Comparison of ENCODE assay signal across 22 mouse cellular contexts in genomic region chr15:99172131-99172530, GRCm38 (mm10). TPM values are rescaled to one million over a fixed set of nuclear protein-coding genes. Genes with fewer than 3 reads are reported as not detected.
DNase-seq lines count a peak whose midpoint lies in the region; ATAC-seq and TF ChIP-seq lines count a peak whose summit lies in the region.
"Had no signal": no experiment of that assay in that cellular context is flagged by ENCODE, and none has a peak within 500 bp of the region (broad histone marks: within the 10 kb centered on the region; RNA-seq: fewer than 3 reads in every experiment).

No protein-coding gene starts in this region.

- no peak overlapping the region for H3K9ac ChIP-seq in heart, embryonic 12.5 days
- no peak overlapping the region for H3K9ac ChIP-seq in heart, embryonic 15.5 days
- no peak overlapping the region for H3K9ac ChIP-seq in heart, adult 2 months (ENCODE audit: low read depth, low read length)
- no peak overlapping the region for H3K9ac ChIP-seq in midbrain, embryonic 11.5 days (ENCODE audit: low read length)
- no peak overlapping the region for H3K9ac ChIP-seq in midbrain, embryonic 14.5 days (replicated peaks; ENCODE audit: low read length)
- H3K9ac ChIP-seq: embryonic facial prominence, embryonic 13.5 days; embryonic facial prominence, embryonic 15.5 days; forebrain, embryonic 12.5 days had no signal

- H3K4me3 ChIP-seq in heart, embryonic 12.5 days: no peak overlapping the region
- H3K4me3 ChIP-seq in heart, embryonic 15.5 days: no peak overlapping the region
- no peak overlapping the region for H3K4me3 ChIP-seq in heart, adult 2 months
- H3K4me3 ChIP-seq in midbrain, embryonic 11.5 days (ENCODE audit: low read depth, low read length): no peak overlapping the region
- H3K4me3 ChIP-seq in midbrain, embryonic 14.5 days (replicated peaks; ENCODE audit: low read depth, low read length): no peak overlapping the region
- H3K4me3 ChIP-seq: embryonic facial prominence, embryonic 13.5 days; embryonic facial prominence, embryonic 15.5 days; erythroblast, embryonic 14.5 days; forebrain, embryonic 10.5 days; forebrain, embryonic 12.5 days had no signal

- no peak overlapping the region for H3K4me2 ChIP-seq in heart, embryonic 12.5 days
- no peak overlapping the region for H3K4me2 ChIP-seq in heart, embryonic 15.5 days
- no peak overlapping the region for H3K4me2 ChIP-seq in midbrain, embryonic 11.5 days
- H3K4me2 ChIP-seq in midbrain, embryonic 14.5 days (ENCODE audit: low read length): no peak overlapping the region
- H3K4me2 ChIP-seq: embryonic facial prominence, embryonic 13.5 days; embryonic facial prominence, embryonic 15.5 days; forebrain, embryonic 12.5 days had no signal

- 73% methylated on average over 6 of the region's 6 CpGs for WGBS in heart, embryonic 12.5 days
- WGBS in heart, embryonic 15.5 days: 82% methylated on average over 6 of the region's 6 CpGs
- 91% methylated on average over 6 of the region's 6 CpGs for WGBS in heart, adult 2 months
- WGBS in midbrain, embryonic 11.5 days: 95% methylated on average over 6 of the region's 6 CpGs
- WGBS in midbrain, embryonic 14.5 days: 92% methylated on average over 6 of the region's 6 CpGs

- H3K79me2 ChIP-seq in heart, adult 2 months (replicated peaks; ENCODE audit: control insufficient read depth, insufficient read depth, low read length): no peaks in the 10 kb centered on the region

- intact Hi-C loops in heart, adult 2 months (cut with DNase I): no loop called here

- no peak for TF ChIP-seq CTCF in heart, adult 2 months (IDR thresholded peaks at IDR 0.05)

- TF ChIP-seq POLR2A in heart, adult 2 months (IDR thresholded peaks at IDR 0.05; ENCODE audit: insufficient read depth, low read depth, low read length): no peak

- peaks cover 7% of the 10 kb centered on the region for H3K4me1 ChIP-seq in heart, embryonic 12.5 days (replicated peaks)
- H3K4me1 ChIP-seq in heart, embryonic 15.5 days (replicated peaks): peaks cover 9% of the 10 kb centered on the region; the same call in 1 of the 2 replicates
- H3K4me1 ChIP-seq in heart, adult 2 months (ENCODE audit: control insufficient read depth, insufficient read depth, low read length): no peaks in the 10 kb centered on the region
- no peaks in the 10 kb centered on the region for H3K4me1 ChIP-seq in midbrain, embryonic 11.5 days (ENCODE audit: control insufficient read depth, insufficient read depth, low read length)
- H3K4me1 ChIP-seq in midbrain, embryonic 14.5 days (ENCODE audit: control insufficient read depth, insufficient read depth, low read length): no peaks in the 10 kb centered on the region
- H3K4me1 ChIP-seq: embryonic facial prominence, embryonic 13.5 days; embryonic facial prominence, embryonic 15.5 days; forebrain, embryonic 10.5 days; forebrain, embryonic 12.5 days had no signal

- H3K36me3 ChIP-seq in heart, embryonic 12.5 days: peaks cover 53% of the 10 kb centered on the region
- peaks cover 28% of the 10 kb centered on the region for H3K36me3 ChIP-seq in heart, embryonic 15.5 days
- no peaks in the 10 kb centered on the region for H3K36me3 ChIP-seq in heart, adult 2 months (ENCODE audit: control insufficient read depth, insufficient read depth, low read length)
- H3K36me3 ChIP-seq in midbrain, embryonic 11.5 days (ENCODE audit: control insufficient read depth, insufficient read depth, low read length): peaks cover 15% of the 10 kb centered on the region
- H3K36me3 ChIP-seq in midbrain, embryonic 14.5 days (ENCODE audit: control insufficient read depth, insufficient read depth, low read length): peaks cover 41% of the 10 kb centered on the region

- DNase-seq in heart, adult 9 months (ENCODE audit: low spot score in 2 of 2): no peak
- no peak for DNase-seq in heart, adult 2 months
- peak; percentile 75 for DNase-seq in midbrain, embryonic 11.5 days (ENCODE audit: low spot score, missing footprints)
- no peak for DNase-seq in midbrain, embryonic 14.5 days
- DNase-seq: adrenal gland, adult 2 months; adrenal gland, postnatal 10 days; adrenal gland, postnatal 25 days; cerebellum, adult 11 months; cerebellum, adult 18-20 months; cerebellum, adult 8-10 months; cerebellum, adult 9-11 months; cerebellum, postnatal 14 days; cerebellum, postnatal 36 days; embryo, embryonic 11 days had no signal

- H3K27ac ChIP-seq in heart, embryonic 12.5 days (ENCODE audit: poor library complexity, severe bottlenecking): peak overlapping the region; percentile 51; the same call in 1 of the 2 replicates
- peak overlapping the region; percentile 12; the same call in 1 of the 2 replicates for H3K27ac ChIP-seq in heart, embryonic 15.5 days
- H3K27ac ChIP-seq in heart, adult 2 months: no peak overlapping the region
- no peak overlapping the region for H3K27ac ChIP-seq in midbrain, embryonic 11.5 days (ENCODE audit: low read depth, low read length)
- no peak overlapping the region for H3K27ac ChIP-seq in midbrain, embryonic 14.5 days (replicated peaks; ENCODE audit: low read depth, low read length)
- H3K27ac ChIP-seq: embryonic facial prominence, embryonic 13.5 days; embryonic facial prominence, embryonic 15.5 days; forebrain, embryonic 10.5 days; forebrain, embryonic 12.5 days had no signal

- H3K27me3 ChIP-seq in heart, embryonic 12.5 days (replicated peaks): no peaks in the 10 kb centered on the region
- no peaks in the 10 kb centered on the region for H3K27me3 ChIP-seq in heart, embryonic 15.5 days
- no peaks in the 10 kb centered on the region for H3K27me3 ChIP-seq in heart, adult 2 months (ENCODE audit: control insufficient read depth, insufficient read depth, low read length)
- H3K27me3 ChIP-seq in midbrain, embryonic 11.5 days (ENCODE audit: control insufficient read depth, insufficient read depth, low read length): no peaks in the 10 kb centered on the region
- no peaks in the 10 kb centered on the region for H3K27me3 ChIP-seq in midbrain, embryonic 14.5 days (ENCODE audit: control insufficient read depth, insufficient read depth, low read length)
- H3K27me3 ChIP-seq: embryonic facial prominence, embryonic 13.5 days; embryonic facial prominence, embryonic 15.5 days; forebrain, embryonic 12.5 days had no signal

- 0 out of 2 replicates have a peak, but pooled peaks cover 4% of the 10 kb centered on the region for H3K9me3 ChIP-seq in heart, embryonic 12.5 days (replicated peaks)
- no peaks in the 10 kb centered on the region for H3K9me3 ChIP-seq in heart, embryonic 15.5 days (replicated peaks)
- H3K9me3 ChIP-seq in midbrain, embryonic 11.5 days (ENCODE audit: control insufficient read depth, low read length): no peaks in the 10 kb centered on the region
- no peaks in the 10 kb centered on the region for H3K9me3 ChIP-seq in midbrain, embryonic 14.5 days (ENCODE audit: control insufficient read depth, low read length)
- H3K9me3 ChIP-seq: embryonic facial prominence, embryonic 15.5 days; forebrain, embryonic 10.5 days; forebrain, embryonic 12.5 days had no signal

- ATAC-seq in heart, embryonic 12.5 days (ENCODE audit: insufficient number of reproducible peaks, low FRiP score): no peak
- ATAC-seq in heart, embryonic 15.5 days (replicated peaks; ENCODE audit: insufficient number of reproducible peaks, insufficient read depth, low FRiP score, low read depth): no peak
- no peak for ATAC-seq in midbrain, embryonic 11.5 days (ENCODE audit: low FRiP score)
- ATAC-seq in midbrain, embryonic 14.5 days (ENCODE audit: low FRiP score, low TSS enrichment): no peak
- ATAC-seq: forebrain, embryonic 14.5 days had no signal

- no peak for TF ChIP-seq EP300 in heart, adult 2 months (IDR thresholded peaks at IDR 0.05; ENCODE audit: insufficient read depth, low read depth, low read length)

RNA-seq across cellular contexts. Expression of gene Spats2, which starts 46.4 kb away (rescaled TPM):
- 57.2 and 58.5 TPM in 2 replicates for polyA plus RNA-seq in heart, embryonic 12.5 days (2016; fragmentation: Nextera tagmentation; extraction: Ambion mirVana)
- 27.3 and 28.7 TPM in 2 replicates for polyA plus RNA-seq in heart, embryonic 15.5 days (2015; fragmentation: Nextera tagmentation; extraction: Ambion mirVana)
- 1 to 10 TPM; 6.6 to 6.7 TPM for total RNA-seq in heart, adult 2 months (2021)
- 5.3 and 6.7 TPM in 2 replicates for polyA plus RNA-seq in heart, adult 2 months (2012; rRNA removed)
- polyA plus RNA-seq in midbrain, embryonic 11.5 days (2014; fragmentation: Nextera tagmentation; extraction: Ambion mirVana): 58.8 and 65.6 TPM in 2 replicates
- 36.2 and 41.6 TPM in 2 replicates for polyA plus RNA-seq in midbrain, embryonic 14.5 days (2014; fragmentation: Nextera tagmentation; extraction: Ambion mirVana)

RNA-seq across cellular contexts. Expression of gene Kcnh3, which starts 52.5 kb away (rescaled TPM):
- polyA plus RNA-seq in heart, embryonic 12.5 days (2016; fragmentation: Nextera tagmentation; extraction: Ambion mirVana): 0.10 and 0.24 TPM in 2 replicates
- polyA plus RNA-seq in heart, embryonic 15.5 days (2015; fragmentation: Nextera tagmentation; extraction: Ambion mirVana): 0.44 and 1.1 TPM in 2 replicates
- under 1 TPM; 0.05 to 0.08 TPM for total RNA-seq in heart, adult 2 months (2021)
- 0.23 and 0.37 TPM in 2 replicates for polyA plus RNA-seq in heart, adult 2 months (2012; rRNA removed)
- 0.04 and 0.07 TPM in 2 replicates for polyA plus RNA-seq in midbrain, embryonic 11.5 days (2014; fragmentation: Nextera tagmentation; extraction: Ambion mirVana)
- polyA plus RNA-seq in midbrain, embryonic 14.5 days (2014; fragmentation: Nextera tagmentation; extraction: Ambion mirVana): 0.49 and 0.72 TPM in 2 replicates
- polyA plus RNA-seq: forebrain, embryonic 10.5 days had no signal

Comparison
In these comparisons a context has a peak if more than half of its experiments do, and no peak if none do; other contexts are left out.
1. H3K27ac ChIP-seq: peak in heart, embryonic 12.5 days (single experiment) and heart, embryonic 15.5 days (single experiment); none in heart, adult 2 months (single experiment), midbrain, embryonic 11.5 days (single experiment) and midbrain, embryonic 14.5 days (single experiment).